Mouse (Mus musculus) intestine, postnatal 0 days (tissue): Measurements from ENCODE around the gene Eya3. TPM values are rescaled to one million over a fixed set of nuclear protein-coding genes. Genes with fewer than 3 reads are reported as not detected.
"Not testable (repeated sequence)": the region's sequence is repeated elsewhere in the genome, so short reads cannot be mapped to it uniquely, and the experiment has no call there.

Experiments
- ATAC-seq: fragments of 200-750 bp; cut with Nextera tagmentation; 2 replicates; pipeline ENCODE4 v1.8.0; 2017; ENCODE audit warnings: mild to moderate bottlenecking, moderate TSS enrichment, moderate library complexity
- H3K27ac ChIP-seq: fragments of 300-500 bp; sonication (generic); 2 replicates; pipeline ENCODE4 v1.5.1; 2014; ENCODE audit warnings: mild to moderate bottlenecking, low read depth, low read length, moderate library complexity
- H3K27me3 ChIP-seq: fragments of 300-500 bp; sonication (generic); replicated peaks from 2 replicates; pipeline ENCODE4 v1.6.1; 2014; ENCODE audit warnings: low read length, mixed read lengths; ENCODE audit not compliant: control insufficient read depth, insufficient read depth
- H3K36me3 ChIP-seq: fragments of 300-500 bp; sonication (generic); 2 replicates; pipeline ENCODE4 v1.6.1; 2014; ENCODE audit warnings: mild to moderate bottlenecking, moderate library complexity; ENCODE audit not compliant: control insufficient read depth, insufficient read depth
- H3K4me1 ChIP-seq: fragments of 300-500 bp; sonication (generic); replicated peaks from 2 replicates; pipeline ENCODE4 v1.6.1; 2014; ENCODE audit warnings: antibody characterized with exemption, low read length, mixed read lengths; ENCODE audit not compliant: control insufficient read depth, insufficient read depth
- H3K4me2 ChIP-seq: fragments of 300-500 bp; sonication (generic); replicated peaks from 2 replicates; pipeline ENCODE4 v1.6.1; 2014; ENCODE audit warnings: low read depth, mild to moderate bottlenecking, moderate library complexity
- H3K4me3 ChIP-seq: fragments of 300-500 bp; sonication (generic); 2 replicates; pipeline ENCODE4 v1.5.1; 2014; ENCODE audit warnings: low read depth, low read length
- H3K9ac ChIP-seq: fragments of 300-500 bp; sonication (generic); 2 replicates; pipeline ENCODE4 v1.6.1; 2014; ENCODE audit warnings: mild to moderate bottlenecking, low read depth, low read length
- H3K9me3 ChIP-seq: fragments of 300-500 bp; sonication (generic); 2 replicates; pipeline ENCODE4 v1.6.1; 2016; ENCODE audit warnings: mixed run types; ENCODE audit not compliant: control insufficient read depth
- CTCF ChIP-seq: sonication (generic); IDR thresholded peaks from 2 replicates; pipeline ENCODE4 v1.5.1; 2016; ENCODE audit warnings: low read depth, mild to moderate bottlenecking, control low read depth, antibody characterized with exemption, moderate library complexity
- whole genome bisulfite sequencing: fragments of 180-500 bp; shearing (Covaris S2); extraction: QIAGEN DNeasy Blood & Tissue Kit; methylation state at CpG from one replicate; pipeline ENCODE4 v1.1.7; 2014; 5-methylcytosine and 5-hydroxymethylcytosine counted together
- polyA plus RNA-seq: library from polyadenylated mRNA; unstranded; fragments of >200 nt; fragmentation: Nextera tagmentation; extraction: Ambion mirVana; gene quantifications from 2 replicates; pipeline ENCODE4 v1.2.1, GENCODE M21; 2015

The Eya3 gene
- polyA plus RNA-seq, 1 experiment from 2014 or later, result 10.1 TPM

- H3K9ac ChIP-seq, result peak within 1 kb of the TSS; percentile 45; the same call in 1 of the 2 replicates
These were observed 93.4 kb downstream of the Eya3 start, which contains the start of gene Xkr8 for GRCm38 (mm10) chr4:132732148-132732684. Gene Xkr8, minus strand, starts transcription at chr4:132732546.

GRCm38 (mm10) chr4:132733071-132733770 is 94.4 kb downstream of the Eya3 start:
- H3K27me3 ChIP-seq, result no peaks in the 10 kb centered on the region
- no peaks in the 10 kb centered on the region for H3K9me3 ChIP-seq
- no peak overlapping the region for H3K4me3 ChIP-seq
- no peak for ATAC-seq
- H3K36me3 ChIP-seq, result no peaks in the 10 kb centered on the region
- no peak overlapping the region for H3K27ac ChIP-seq
- no peak for TF ChIP-seq CTCF
- 93% methylated on average over 25 of the region's 25 CpGs for WGBS
- no peaks in the 10 kb centered on the region for H3K4me1 ChIP-seq
- H3K9ac ChIP-seq, result no peak overlapping the region
- no peak overlapping the region for H3K4me2 ChIP-seq

More at GRCm38 (mm10) chr4:132732148-132732684, 93.4 kb downstream of the Eya3 start, which contains the start of gene Xkr8:
- Histone ChIP-seq H3K27ac (no peak within 1 kb of the TSS), H3K27me3 (no peaks in the 10 kb centered on the region), H3K9me3 (no peaks in the 10 kb centered on the region), H3K4me2 (peak within 1 kb of the TSS; percentile 85), H3K4me1 (no peaks in the 10 kb centered on the region), H3K4me3 (peak within 1 kb of the TSS; percentile 52), H3K36me3 (no peaks in the 10 kb centered on the region)
- TF ChIP-seq CTCF, result peak; percentile 50
- 1% methylated on average over 33 of the region's 34 CpGs for WGBS
- peak; percentile 85 for ATAC-seq

GRCm38 (mm10) chr4:132734766-132735165 is 96.0 kb downstream of the Eya3 start:
- H3K4me3 ChIP-seq, result no peak overlapping the region
- ATAC-seq, result no peak
- no peaks in the 10 kb centered on the region for H3K9me3 ChIP-seq
- H3K27me3 ChIP-seq, result no peaks in the 10 kb centered on the region
- H3K4me1 ChIP-seq, result no peaks in the 10 kb centered on the region
- no peak overlapping the region for H3K9ac ChIP-seq
- no peak for TF ChIP-seq CTCF
- no peak overlapping the region for H3K27ac ChIP-seq
- H3K4me2 ChIP-seq, result no peak overlapping the region
- no peaks in the 10 kb centered on the region for H3K36me3 ChIP-seq
- WGBS, result 90% methylated on average over 2 of the region's 2 CpGs

- no peak for TF ChIP-seq CTCF
- Histone ChIP-seq H3K27ac (no peak overlapping the region), H3K9ac (no peak overlapping the region), H3K36me3 (no peaks in the 10 kb centered on the region), H3K4me1 (no peaks in the 10 kb centered on the region), H3K27me3 (no peaks in the 10 kb centered on the region), H3K9me3 (no peaks in the 10 kb centered on the region), H3K4me3 (no peak overlapping the region), H3K4me2 (no peak overlapping the region)
- WGBS, result 77% methylated on average over 2 of the region's 2 CpGs
- ATAC-seq, result no peak
These were observed 96.6 kb downstream of the Eya3 start for GRCm38 (mm10) chr4:132735389-132735788.

- H3K27me3 ChIP-seq, result no peaks in the 10 kb centered on the region
- H3K9me3 ChIP-seq, result no peaks in the 10 kb centered on the region
- H3K4me1 ChIP-seq, result no peaks in the 10 kb centered on the region
- no peaks in the 10 kb centered on the region for H3K36me3 ChIP-seq
- no peak overlapping the region for H3K9ac ChIP-seq
- TF ChIP-seq CTCF, result peak; percentile 59
- ATAC-seq, result peak; percentile 30; the same call in 1 of the 2 replicates
- no peak overlapping the region for H3K4me3 ChIP-seq
- WGBS, result 50% methylated on average over 3 of the region's 3 CpGs
- no peak overlapping the region for H3K4me2 ChIP-seq
- no peak overlapping the region for H3K27ac ChIP-seq
These were observed 97.1 kb downstream of the Eya3 start for GRCm38 (mm10) chr4:132735894-132736293.

- ATAC-seq, H3K4me3 ChIP-seq, H3K36me3 ChIP-seq, H3K4me2 ChIP-seq, H3K9ac ChIP-seq, H3K4me1 ChIP-seq, H3K27me3 ChIP-seq, H3K9me3 ChIP-seq, H3K27ac ChIP-seq: not testable (repeated sequence)
- WGBS, result 92% methylated on average over 9 of the region's 9 CpGs
These were observed 98.4 kb downstream of the Eya3 start for GRCm38 (mm10) chr4:132737154-132737553.
